ENCODE assay signal across 8 mouse cellular contexts in genomic region chr2:69802911-69803312, GRCm38 (mm10). TPM values are rescaled to one million over a fixed set of nuclear protein-coding genes. Genes with fewer than 3 reads are reported as not detected.
DNase-seq lines count a peak whose midpoint lies in the region; ATAC-seq lines count a peak whose summit lies in the region.

No protein-coding gene starts in this region.

- H3K4me3 ChIP-seq in liver, embryonic 13.5 days (replicated peaks): peak overlapping the region; percentile 50
- H3K4me3 ChIP-seq in neural tube, embryonic 14.5 days (ENCODE audit: low read depth, low read length): no peak overlapping the region

- peak; percentile 54 for DNase-seq in right cerebral cortex, postnatal 14 days
- DNase-seq in right cerebral cortex, postnatal 36 days (ENCODE audit: low spot score in 2 of 2): no peak
- DNase-seq in c-Kit-negative CD71-positive TER-119-positive erythroid progenitor cells, embryonic 14.5 days (ENCODE audit: low read depth, low spot score): peak; percentile 60
- peak; percentile 27 to 47 for DNase-seq in frontal cortex, postnatal 25 days (ENCODE audit: low spot score in 2 of 2)
- peak; percentile 86 for DNase-seq in induced T-regulatory cell, adult 2 months (ENCODE audit: low read depth)
- DNase-seq in liver, embryonic 13.5 days: peak; percentile 79
- DNase-seq in thymus, postnatal 36 days: peak; percentile 75 to 78

- no peaks in the 10 kb centered on the region for H3K9me3 ChIP-seq in liver, embryonic 13.5 days (replicated peaks)
- no peaks in the 10 kb centered on the region for H3K9me3 ChIP-seq in neural tube, embryonic 14.5 days (ENCODE audit: control insufficient read depth, low read length)

- H3K27me3 ChIP-seq in liver, embryonic 13.5 days: no peaks in the 10 kb centered on the region
- H3K27me3 ChIP-seq in neural tube, embryonic 14.5 days (ENCODE audit: control insufficient read depth, insufficient read depth, low read length): no peaks in the 10 kb centered on the region

- H3K4me1 ChIP-seq in liver, embryonic 13.5 days (replicated peaks): peaks cover 36% of the 10 kb centered on the region
- H3K4me1 ChIP-seq in neural tube, embryonic 14.5 days (ENCODE audit: control insufficient read depth, insufficient read depth, low read length): no peaks in the 10 kb centered on the region

- peak overlapping the region; percentile 63 for H3K27ac ChIP-seq in liver, embryonic 13.5 days
- H3K27ac ChIP-seq in neural tube, embryonic 14.5 days (ENCODE audit: low read depth, low read length): no peak overlapping the region

- peak; percentile 90 for ATAC-seq in liver, embryonic 13.5 days (ENCODE audit: low read depth)
- 0 out of 2 replicates have a peak, but pooled peaks have one; percentile 24 for ATAC-seq in neural tube, embryonic 14.5 days (ENCODE audit: low read depth)

- H3K36me3 ChIP-seq in liver, embryonic 13.5 days: 0 out of 2 replicates have a peak, but pooled peaks cover 1% of the 10 kb centered on the region
- no peaks in the 10 kb centered on the region for H3K36me3 ChIP-seq in neural tube, embryonic 14.5 days (ENCODE audit: control insufficient read depth, insufficient read depth, low read length)

- H3K9ac ChIP-seq in liver, embryonic 13.5 days: peak overlapping the region; percentile 53; the same call in 1 of the 2 replicates
- H3K9ac ChIP-seq in neural tube, embryonic 14.5 days (replicated peaks; ENCODE audit: low read depth, low read length): no peak overlapping the region

- 29% methylated on average over 5 of the region's 5 CpGs for WGBS in liver, embryonic 13.5 days (ENCODE audit: insufficient replicate concordance)
- WGBS in neural tube, embryonic 14.5 days: 61% methylated on average over 5 of the region's 5 CpGs

- peak overlapping the region; percentile 69 for H3K4me2 ChIP-seq in liver, embryonic 13.5 days
- H3K4me2 ChIP-seq in neural tube, embryonic 14.5 days (ENCODE audit: low read depth, low read length): no peak overlapping the region

RNA-seq across cellular contexts. Expression of gene Phospho2, which starts 13.5 kb away (rescaled TPM):
- 13.0 and 18.1 TPM in 2 replicates for polyA plus RNA-seq in liver, embryonic 13.5 days (2015; fragmentation: Nextera tagmentation; extraction: Ambion mirVana)
- 38.2 and 41.9 TPM in 2 replicates for polyA plus RNA-seq in neural tube, embryonic 14.5 days (2014; fragmentation: Nextera tagmentation; extraction: Ambion mirVana)

RNA-seq across cellular contexts. Expression of gene Ccdc173, which starts 13.5 kb away (rescaled TPM):
- polyA plus RNA-seq in liver, embryonic 13.5 days (2015; fragmentation: Nextera tagmentation; extraction: Ambion mirVana): 0.21 and 0.28 TPM in 2 replicates
- 2.3 and 3.3 TPM in 2 replicates for polyA plus RNA-seq in neural tube, embryonic 14.5 days (2014; fragmentation: Nextera tagmentation; extraction: Ambion mirVana)

RNA-seq across cellular contexts. Expression of gene Klhl23, which starts 18.8 kb away (rescaled TPM):
- polyA plus RNA-seq in liver, embryonic 13.5 days (2015; fragmentation: Nextera tagmentation; extraction: Ambion mirVana): 20.2 and 24.7 TPM in 2 replicates
- 106 and 120 TPM in 2 replicates for polyA plus RNA-seq in neural tube, embryonic 14.5 days (2014; fragmentation: Nextera tagmentation; extraction: Ambion mirVana)

RNA-seq across cellular contexts. Expression of gene Ssb, which starts 58.5 kb away (rescaled TPM):
- polyA plus RNA-seq in liver, embryonic 13.5 days (2015; fragmentation: Nextera tagmentation; extraction: Ambion mirVana): 204 and 266 TPM in 2 replicates
- 248 and 276 TPM in 2 replicates for polyA plus RNA-seq in neural tube, embryonic 14.5 days (2014; fragmentation: Nextera tagmentation; extraction: Ambion mirVana)

Comparison
In these comparisons a context has a peak if more than half of its experiments do, and no peak if none do; other contexts are left out.
1. DNase-seq: peak in right cerebral cortex, postnatal 14 days (single experiment), c-Kit-negative CD71-positive TER-119-positive erythroid progenitor cells, embryonic 14.5 days (single experiment), frontal cortex, postnatal 25 days (2 of 2), induced T-regulatory cell, adult 2 months (single experiment), liver, embryonic 13.5 days (single experiment) and thymus, postnatal 36 days (2 of 2); none in right cerebral cortex, postnatal 36 days (0 of 2).